Mouse (Mus musculus) hindbrain, embryonic 11.5 days (tissue): ENCODE data around the gene AI854703. TPM values are rescaled to one million over a fixed set of nuclear protein-coding genes. Genes with fewer than 3 reads are reported as not detected.

ENCODE experiments used
- ATAC-seq: fragments of 200-750 bp; cut with Nextera tagmentation; 2 replicates; pipeline ENCODE4 v1.8.0; 2017; ENCODE audit warnings: mild to moderate bottlenecking, moderate TSS enrichment, moderate library complexity; ENCODE audit not compliant: low FRiP score
- DNase-seq: peaks from one replicate; pipeline ENCODE4 v3.0.0-alpha.2; 2015; ENCODE audit warnings: low spot score
- H3K27ac ChIP-seq: fragments of 300-500 bp; sonication (generic); 2 replicates; pipeline ENCODE4 v1.5.1; 2014; ENCODE audit warnings: mild to moderate bottlenecking, low read depth, low read length
- H3K27me3 ChIP-seq: fragments of 300-500 bp; sonication (generic); 2 replicates; pipeline ENCODE4 v1.6.1; 2014; ENCODE audit warnings: mild to moderate bottlenecking, low read length, moderate library complexity, mixed read lengths; ENCODE audit not compliant: control insufficient read depth, insufficient read depth
- H3K36me3 ChIP-seq: fragments of 300-500 bp; sonication (generic); 2 replicates; pipeline ENCODE4 v1.6.1; 2014; ENCODE audit warnings: mild to moderate bottlenecking, low read length, moderate library complexity, mixed read lengths; ENCODE audit not compliant: control insufficient read depth, insufficient read depth
- H3K4me1 ChIP-seq: fragments of 300-500 bp; sonication (generic); replicated peaks from 2 replicates; pipeline ENCODE4 v1.6.1; 2014; ENCODE audit warnings: low read length, mixed read lengths; ENCODE audit not compliant: control insufficient read depth, insufficient read depth
- H3K4me2 ChIP-seq: fragments of 300-500 bp; sonication (generic); replicated peaks from 2 replicates; pipeline ENCODE4 v1.6.1; 2014; ENCODE audit warnings: mild to moderate bottlenecking, low read depth, low read length
- H3K4me3 ChIP-seq: fragments of 300-500 bp; sonication (generic); 2 replicates; pipeline ENCODE4 v1.5.1; 2014; ENCODE audit warnings: low read depth, low read length
- H3K9ac ChIP-seq: fragments of 300-500 bp; sonication (generic); 2 replicates; pipeline ENCODE4 v1.6.1; 2014; ENCODE audit warnings: low read depth, low read length
- H3K9me3 ChIP-seq: fragments of 300-500 bp; sonication (generic); 2 replicates; pipeline ENCODE4 v1.6.1; 2016; ENCODE audit warnings: low read length; ENCODE audit not compliant: control insufficient read depth
- WGBS: fragments of 180-500 bp; shearing (Covaris S2); extraction: QIAGEN DNeasy Blood & Tissue Kit; methylation state at CpG from one replicate; pipeline ENCODE4 v1.1.7; 2014; 5-methylcytosine and 5-hydroxymethylcytosine counted together
- polyA plus RNA-seq: library from polyadenylated mRNA; unstranded; fragments of >200 nt; fragmentation: Nextera tagmentation; extraction: Ambion mirVana; gene quantifications from 2 replicates; pipeline ENCODE4 v1.2.1, GENCODE M21; 2014

The AI854703 gene
- polyA plus RNA-seq, 1 experiment from 2014 or later, result 1.2 TPM

DNA sequence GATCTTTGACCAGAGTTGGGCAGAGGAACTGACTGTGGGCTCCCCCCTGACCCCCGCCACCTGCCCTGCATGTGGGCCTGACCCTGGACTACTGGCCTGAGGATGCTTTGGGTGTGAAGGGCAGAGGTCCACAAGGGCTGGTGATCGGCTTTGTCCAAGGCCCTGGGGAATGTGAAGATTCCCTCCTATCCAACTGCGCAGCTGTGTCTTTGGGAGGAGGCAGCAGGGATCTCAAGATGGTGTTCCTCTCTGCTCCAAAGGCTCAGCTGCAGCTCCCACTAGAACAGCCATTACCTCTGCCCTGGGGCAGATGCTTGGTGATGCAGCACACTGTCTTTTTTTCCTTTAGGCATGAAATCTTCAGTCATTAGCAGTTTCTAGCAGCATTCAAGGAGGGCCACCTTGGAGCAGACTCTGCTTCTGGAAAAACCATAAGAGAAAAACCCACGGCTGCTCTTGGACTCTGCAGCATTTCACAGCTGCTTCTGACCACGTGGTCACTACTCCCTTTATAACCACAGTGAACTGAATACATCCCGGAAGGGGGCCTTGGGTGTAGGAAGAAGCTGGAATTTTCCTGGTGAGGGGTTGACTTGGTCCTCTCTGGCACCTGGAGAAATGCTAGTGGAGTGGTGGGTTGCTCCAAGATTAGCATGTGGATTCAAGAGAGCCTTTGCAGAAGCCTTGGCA is 11.4 kb downstream of the AI854703 start:
- H3K9me3 ChIP-seq, result no peaks in the 10 kb centered on the region
- no peaks in the 10 kb centered on the region for H3K36me3 ChIP-seq
- H3K4me2 ChIP-seq, result no peak overlapping the region
- no peak overlapping the region for H3K4me3 ChIP-seq
- H3K27ac ChIP-seq, result no peak overlapping the region
- ATAC-seq (no peak), DNase-seq (no peak)
- WGBS, result 62% methylated on average over 6 of the region's 6 CpGs
- no peak overlapping the region for H3K9ac ChIP-seq
- H3K27me3 ChIP-seq, result no peaks in the 10 kb centered on the region
- H3K4me1 ChIP-seq, result no peaks in the 10 kb centered on the region

DNA sequence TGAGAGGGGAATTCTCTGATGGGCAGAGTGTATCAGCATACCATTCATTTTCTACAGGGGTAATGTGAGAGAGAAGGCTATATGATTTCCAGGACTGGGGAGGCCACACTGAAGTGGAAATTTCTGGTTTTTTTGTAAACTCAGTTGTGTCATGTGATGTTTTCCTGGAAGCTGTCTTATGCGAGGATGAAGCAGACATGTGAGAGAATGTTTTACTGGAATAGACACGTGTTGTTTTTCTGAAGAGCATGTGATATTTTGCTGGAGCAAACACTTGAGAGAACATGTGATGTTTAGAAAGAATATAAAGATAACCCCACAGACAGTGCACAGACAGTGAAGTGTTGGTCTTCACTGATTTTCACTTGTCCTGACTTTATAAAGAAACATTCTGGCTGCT is 12.0 kb downstream of the AI854703 start:
- no peak overlapping the region for H3K27ac ChIP-seq
- no peaks in the 10 kb centered on the region for H3K36me3 ChIP-seq
- H3K4me1 ChIP-seq, result no peaks in the 10 kb centered on the region
- no peak overlapping the region for H3K4me2 ChIP-seq
- no peaks in the 10 kb centered on the region for H3K27me3 ChIP-seq
- 75% methylated on average over 2 of the region's 2 CpGs for WGBS
- DNase-seq, result no peak
- no peaks in the 10 kb centered on the region for H3K9me3 ChIP-seq
- H3K4me3 ChIP-seq, result no peak overlapping the region
- no peak overlapping the region for H3K9ac ChIP-seq
- ATAC-seq, result no peak

DNA sequence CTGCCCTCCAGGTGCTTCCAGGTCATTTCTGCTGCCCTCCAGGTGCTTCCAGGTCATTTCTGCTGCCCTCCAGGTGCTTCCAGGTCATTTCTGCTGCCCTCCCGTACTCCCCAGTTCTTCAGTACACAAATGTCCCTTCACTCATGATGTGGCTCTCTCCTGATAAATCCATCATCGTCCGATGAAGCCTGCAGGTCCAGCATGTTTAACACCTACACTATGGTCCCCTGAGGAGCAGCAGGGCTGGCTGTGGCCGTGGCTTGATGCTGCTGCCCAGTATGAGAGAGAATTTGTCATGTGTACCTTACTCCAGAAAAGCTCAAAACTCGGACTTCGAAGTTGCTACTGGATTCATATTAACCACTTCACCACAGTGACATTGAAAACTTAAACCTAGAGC is 14.8 kb downstream of the AI854703 start:
- H3K9me3 ChIP-seq, result no peaks in the 10 kb centered on the region
- DNase-seq (no peak), ATAC-seq (no peak)
- no peaks in the 10 kb centered on the region for H3K36me3 ChIP-seq
- no peak overlapping the region for H3K27ac ChIP-seq
- no peaks in the 10 kb centered on the region for H3K27me3 ChIP-seq
- H3K4me3 ChIP-seq, result no peak overlapping the region
- H3K9ac ChIP-seq, result no peak overlapping the region
- no peaks in the 10 kb centered on the region for H3K4me1 ChIP-seq
- H3K4me2 ChIP-seq, result no peak overlapping the region
- 79% methylated on average over 6 of the region's 6 CpGs for WGBS

DNA sequence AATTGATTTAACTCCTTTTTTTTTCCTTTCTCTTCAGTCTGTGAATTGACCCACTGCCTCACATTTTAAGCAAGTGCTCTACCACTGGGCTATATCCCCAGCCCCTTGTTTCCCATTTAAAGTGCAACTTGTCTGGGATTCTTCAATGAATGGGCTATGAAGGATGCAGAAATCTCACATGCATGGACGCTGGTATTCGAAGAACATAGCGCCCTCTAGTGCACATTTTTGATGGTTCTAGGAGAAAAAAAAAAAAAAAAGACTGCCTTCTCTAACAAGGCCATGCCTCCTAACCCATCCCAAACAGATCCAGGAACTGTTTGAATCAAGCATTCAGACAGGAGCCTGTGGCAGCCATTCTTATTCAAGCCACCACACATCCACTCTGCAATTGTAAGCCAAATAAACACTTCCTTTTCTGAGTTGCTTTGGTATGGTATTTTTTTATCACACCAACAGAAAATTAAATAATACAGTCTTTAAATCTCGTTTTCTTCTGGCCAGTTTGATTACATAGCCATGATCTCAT is 16.3 kb downstream of the AI854703 start:
- Histone ChIP-seq H3K36me3 (no peaks in the 10 kb centered on the region), H3K4me1 (no peaks in the 10 kb centered on the region), H3K9ac (no peak overlapping the region), H3K4me3 (no peak overlapping the region), H3K27ac (no peak overlapping the region), H3K9me3 (no peaks in the 10 kb centered on the region), H3K27me3 (no peaks in the 10 kb centered on the region), H3K4me2 (no peak overlapping the region)
- ATAC-seq, result no peak
- DNase-seq, result peak; percentile 84
- WGBS, result 24% methylated on average over 4 of the region's 4 CpGs

DNA sequence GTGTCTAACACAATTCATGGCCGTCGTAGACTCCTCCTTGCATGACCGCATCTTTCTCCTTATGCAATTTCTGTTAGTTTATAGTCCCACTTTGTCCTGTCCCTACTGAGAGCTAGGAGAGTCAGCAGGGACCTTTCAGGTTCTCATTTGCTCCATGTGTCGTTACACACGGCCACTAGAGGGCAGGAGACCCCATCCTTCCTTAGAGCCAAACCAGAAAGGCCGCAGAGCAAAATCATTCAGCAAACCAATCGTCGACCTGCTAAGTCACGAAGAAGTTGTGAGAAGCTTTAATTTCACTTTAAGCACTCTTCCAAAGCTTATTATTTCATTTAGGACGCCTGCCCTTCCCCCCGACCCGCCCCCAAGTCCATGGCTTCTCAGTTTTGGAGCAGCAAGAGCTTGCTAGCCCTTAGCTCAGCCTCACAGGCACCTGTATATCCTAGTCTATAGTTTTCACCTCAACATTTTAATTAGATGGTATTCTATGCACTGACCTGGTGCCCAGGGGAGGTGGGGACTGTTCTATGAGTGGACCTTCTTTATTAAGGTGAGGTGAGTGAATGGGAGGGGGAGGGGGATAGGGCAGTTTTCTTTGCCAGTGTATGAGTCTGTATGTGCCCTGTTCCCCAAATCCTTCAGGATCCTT is 19.2 kb downstream of the AI854703 start:
- DNase-seq, result peak; percentile 80
- no peaks in the 10 kb centered on the region for H3K9me3 ChIP-seq
- no peaks in the 10 kb centered on the region for H3K36me3 ChIP-seq
- H3K4me3 ChIP-seq, result no peak overlapping the region
- no peaks in the 10 kb centered on the region for H3K4me1 ChIP-seq
- WGBS, result 16% methylated on average over 12 of the region's 12 CpGs
- no peak overlapping the region for H3K27ac ChIP-seq
- ATAC-seq, result peak; percentile 40
- H3K4me2 ChIP-seq, result no peak overlapping the region
- no peaks in the 10 kb centered on the region for H3K27me3 ChIP-seq
- no peak overlapping the region for H3K9ac ChIP-seq

DNA sequence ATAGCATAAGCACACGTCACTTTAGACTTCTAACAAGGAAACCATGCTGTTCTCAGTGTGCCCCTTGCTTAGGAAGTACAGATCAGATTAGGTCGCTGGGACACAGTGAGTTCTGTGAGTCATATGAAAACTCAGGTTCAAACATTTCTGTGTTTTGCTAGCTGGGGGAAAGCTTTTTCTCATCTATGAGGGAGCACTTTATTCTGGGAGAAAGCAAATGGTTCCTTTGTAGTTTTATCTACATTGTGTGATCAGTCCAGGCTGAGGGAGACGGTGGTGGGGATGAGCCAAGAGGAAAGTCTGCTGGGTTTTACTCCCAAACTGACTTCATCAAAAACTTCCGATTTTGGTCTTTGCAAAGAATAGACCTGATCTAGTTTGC is 19.7 kb downstream of the AI854703 start:
- DNase-seq (no peak), ATAC-seq (no peak)
- Histone ChIP-seq H3K9ac (no peak overlapping the region), H3K27ac (no peak overlapping the region), H3K4me3 (no peak overlapping the region), H3K4me2 (no peak overlapping the region), H3K4me1 (no peaks in the 10 kb centered on the region), H3K9me3 (no peaks in the 10 kb centered on the region), H3K27me3 (no peaks in the 10 kb centered on the region), H3K36me3 (no peaks in the 10 kb centered on the region)
- WGBS, result 85% methylated on average over 4 of the region's 4 CpGs

DNA sequence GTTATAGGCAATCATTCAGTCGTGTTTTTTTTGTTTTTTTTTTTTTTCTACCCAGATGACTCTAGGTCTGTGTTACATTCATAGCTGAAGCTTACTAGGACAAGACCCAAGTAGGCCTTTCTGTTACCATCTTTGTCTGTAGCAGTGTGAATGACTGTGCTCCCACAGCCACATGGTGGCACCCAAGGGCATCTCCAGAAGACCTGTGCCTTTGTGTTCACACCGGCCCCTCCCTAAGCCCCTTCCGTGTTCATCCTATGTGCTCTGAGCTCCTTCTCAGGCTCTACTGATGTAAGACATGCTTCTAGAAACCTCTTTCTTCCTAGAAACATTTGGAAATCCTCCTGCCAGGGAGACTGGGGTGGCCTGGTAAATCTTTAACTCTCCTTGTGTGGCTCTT is 20.4 kb downstream of the AI854703 start, which contains the start of gene Gimap8:
Gimap8 (plus strand) TSS at position 240 of the 400 bp plus-strand sequence.
- H3K4me1 ChIP-seq, result no peaks in the 10 kb centered on the region
- H3K27ac ChIP-seq, result no peak within 1 kb of the TSS
- no peak within 1 kb of the TSS for H3K9ac ChIP-seq
- H3K27me3 ChIP-seq, result no peaks in the 10 kb centered on the region
- 50% methylated on average over 3 of the region's 3 CpGs for WGBS
- DNase-seq (peak; percentile 39), ATAC-seq (no peak)
- no peaks in the 10 kb centered on the region for H3K36me3 ChIP-seq
- H3K4me2 ChIP-seq, result no peak within 1 kb of the TSS
- no peaks in the 10 kb centered on the region for H3K9me3 ChIP-seq
- no peak within 1 kb of the TSS for H3K4me3 ChIP-seq

DNA sequence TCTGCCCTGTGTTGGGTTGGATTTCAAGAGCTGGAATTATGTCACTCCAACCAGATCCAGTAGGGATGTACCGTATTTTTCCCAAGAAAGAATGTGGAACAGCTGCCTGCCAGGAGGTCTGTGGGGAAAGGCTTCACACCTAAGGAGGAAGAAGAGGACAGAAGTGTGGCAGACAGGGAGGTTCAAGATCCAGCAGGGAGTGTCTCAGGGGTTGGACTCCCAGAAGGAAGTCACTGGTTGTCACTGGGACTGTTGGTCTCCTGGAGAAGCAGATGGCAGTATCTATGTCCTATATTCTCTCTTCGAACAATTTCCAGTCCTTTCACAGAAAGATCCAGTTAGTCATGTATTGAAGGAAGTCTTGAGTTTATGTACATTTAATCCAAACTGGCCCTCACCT is 21.0 kb downstream of the AI854703 start:
- DNase-seq (no peak), ATAC-seq (no peak)
- Histone ChIP-seq H3K9me3 (no peaks in the 10 kb centered on the region), H3K4me2 (no peak overlapping the region), H3K36me3 (no peaks in the 10 kb centered on the region), H3K27me3 (no peaks in the 10 kb centered on the region), H3K4me1 (no peaks in the 10 kb centered on the region), H3K27ac (no peak overlapping the region), H3K4me3 (no peak overlapping the region), H3K9ac (no peak overlapping the region)
- WGBS, result 71% methylated on average over 2 of the region's 2 CpGs

DNA sequence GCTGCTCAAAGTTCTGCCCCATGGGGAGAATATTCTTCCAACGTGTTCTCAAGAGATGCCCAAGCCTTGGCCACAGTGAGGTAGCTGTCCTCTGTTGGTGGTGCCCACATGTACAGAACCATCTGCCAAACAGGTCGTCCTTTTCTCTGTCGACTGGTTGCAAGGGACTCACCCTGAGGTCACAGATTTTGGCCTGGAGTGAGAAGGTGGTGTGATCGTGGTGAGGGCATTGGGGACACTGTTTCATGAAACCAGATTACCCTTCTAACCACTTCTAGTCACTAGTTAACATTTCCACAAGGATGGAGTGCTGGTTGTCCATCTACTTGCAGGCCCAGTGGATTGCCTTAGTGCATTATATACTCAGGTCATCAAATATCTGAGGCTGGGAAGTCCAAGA is 22.2 kb downstream of the AI854703 start:
- no peak for DNase-seq
- WGBS, result 89% methylated on average over 4 of the region's 4 CpGs

More for the DNA sequence above, 22.2 kb downstream of the AI854703 start:
- no peak overlapping the region for H3K4me2 ChIP-seq
- no peak for ATAC-seq
- no peaks in the 10 kb centered on the region for H3K27me3 ChIP-seq
- H3K4me3 ChIP-seq, result no peak overlapping the region
- no peak overlapping the region for H3K27ac ChIP-seq
- H3K36me3 ChIP-seq, result no peaks in the 10 kb centered on the region
- no peak overlapping the region for H3K9ac ChIP-seq
- no peaks in the 10 kb centered on the region for H3K9me3 ChIP-seq
- H3K4me1 ChIP-seq, result no peaks in the 10 kb centered on the region
